Mouse (Mus musculus) MEL (cell line): ENCODE results near the gene Zbtb46.

Experiments
- CTCF ChIP-seq, 3 experiments: IDR thresholded peaks in 2 of 3; conservative IDR thresholded peaks in 1 of 3; 2 replicates each; pipeline ENCODE4 v1.5.1; 2011 to 2012; ENCODE audit warnings: low read length in 3 of 3, low read depth in 2 of 3, mild to moderate bottlenecking in 2 of 3, improper control_type of control experiment in 1 of 3, inconsistent platforms in 1 of 3, mixed read lengths in 1 of 3, moderate library complexity in 1 of 3; ENCODE audit not compliant: control insufficient read depth in 1 of 3, insufficient read depth in 1 of 3, poor library complexity in 1 of 3, severe bottlenecking in 1 of 3
- POLR2A ChIP-seq, 2 experiments: IDR thresholded peaks; 2 replicates each; pipeline ENCODE4 v1.6.1; 2011 to 2012; ENCODE audit warnings: low read length in 2 of 2, mild to moderate bottlenecking in 2 of 2, control low read depth in 1 of 2, improper control_type of control experiment in 1 of 2, low read depth in 1 of 2, moderate library complexity in 1 of 2; ENCODE audit not compliant: control insufficient read depth in 1 of 2, insufficient read depth in 1 of 2, poor library complexity in 1 of 2
- POLR2AphosphoS2 ChIP-seq: IDR thresholded peaks from 2 replicates; pipeline ENCODE4 v1.6.1; 2011; ENCODE audit warnings: low read length, improper control_type of control experiment
- UBTF ChIP-seq: IDR thresholded peaks from 2 replicates; pipeline ENCODE4 v1.6.1; 2012; ENCODE audit warnings: low read depth, mild to moderate bottlenecking, inconsistent platforms, low read length, improper control_type of control experiment, moderate library complexity, borderline replicate concordance; ENCODE audit not compliant: insufficient read depth
- ZNF384 ChIP-seq: IDR thresholded peaks from 2 replicates; pipeline ENCODE4 v1.6.1; 2012; ENCODE audit warnings: low read depth, mild to moderate bottlenecking, inconsistent platforms, low read length, improper control_type of control experiment

GRCm38 (mm10) chr2:181385885-181386284 lies 73.3 kb downstream of the Zbtb46 start:
- TF ChIP-seq POLR2AphosphoS2, result no peak
- TF ChIP-seq CTCF (IDR thresholded peaks at IDR 0.05 in 2 of 3, conservative IDR thresholded peaks at IDR 0.05 in 1 of 3; ENCODE audit: control insufficient read depth in 1 of 3, insufficient read depth in 1 of 3, low read depth in 2 of 3, low read length in 3 of 3, poor library complexity in 1 of 3, severe bottlenecking in 1 of 3), result no peak
- no peak for TF ChIP-seq ZNF384
- no peak for TF ChIP-seq UBTF
- TF ChIP-seq POLR2A (IDR thresholded peaks at IDR 0.05; ENCODE audit: control insufficient read depth in 1 of 2, insufficient read depth in 1 of 2, low read depth in 1 of 2, low read length in 2 of 2, poor library complexity in 1 of 2), result no peak
